Mouse (Mus musculus) stomach, postnatal 0 days (tissue): ENCODE results near the gene Shisa5.

Experiments
- CTCF ChIP-seq: IDR thresholded peaks from 2 replicates; pipeline ENCODE4 v1.5.1; 2016; ENCODE audit warnings: antibody characterized with exemption, low read depth, mild to moderate bottlenecking, moderate library complexity
- EP300 ChIP-seq: optimal IDR thresholded peaks from 2 replicates; pipeline ENCODE3; 2016; ENCODE audit warnings: antibody characterized with exemption

- TF ChIP-seq CTCF (peak; percentile 9; the same call in 1 of the 2 replicates), EP300 (no peak)
These were observed at the start of gene Shisa5 for GRCm38 (mm10) chr9:109038086-109038895.
